Mouse (Mus musculus) R1 (cell line): ENCODE measurements at regions not wholly inside any gene's neighbourhood (a gene's known extent, or its start where the extent isn't known, plus 50 kb on each side); places are given as distances from the start of the nearest gene placed in this dataset.
A peak's percentile ranks its signal among the peaks of the same experiment; 100 is the strongest.

Experiments used
- DNase-seq: peaks from one replicate; pipeline ENCODE4 v3.0.0-alpha.2; 2018; ENCODE audit warnings: low read depth, low spot score

- no peak for DNase-seq
These were observed 143.2 kb upstream of the Id2 start for GRCm38 (mm10) chr12:25240142-25240541.

DNA sequence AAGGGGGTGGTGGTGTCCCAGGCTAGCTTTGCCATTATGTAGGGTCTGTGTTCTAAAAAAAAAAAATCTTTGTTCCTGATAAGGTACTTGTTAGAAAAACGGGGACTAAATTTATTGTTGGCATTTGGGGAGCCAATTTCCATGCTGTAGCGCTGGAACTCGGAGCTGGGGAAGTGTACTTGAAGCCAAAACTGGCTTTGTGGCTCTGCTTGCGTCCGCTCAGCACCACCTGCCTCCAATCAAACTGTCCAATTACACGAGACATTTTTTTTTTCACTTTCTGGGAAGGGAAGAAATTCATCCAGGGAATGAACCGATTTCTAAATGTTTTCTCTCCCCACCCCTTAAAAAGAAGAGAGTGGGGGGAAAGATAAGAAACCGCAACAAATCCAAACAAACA lies 138.1 kb upstream of the Id2 start:
- DNase-seq, result no peak

DNA sequence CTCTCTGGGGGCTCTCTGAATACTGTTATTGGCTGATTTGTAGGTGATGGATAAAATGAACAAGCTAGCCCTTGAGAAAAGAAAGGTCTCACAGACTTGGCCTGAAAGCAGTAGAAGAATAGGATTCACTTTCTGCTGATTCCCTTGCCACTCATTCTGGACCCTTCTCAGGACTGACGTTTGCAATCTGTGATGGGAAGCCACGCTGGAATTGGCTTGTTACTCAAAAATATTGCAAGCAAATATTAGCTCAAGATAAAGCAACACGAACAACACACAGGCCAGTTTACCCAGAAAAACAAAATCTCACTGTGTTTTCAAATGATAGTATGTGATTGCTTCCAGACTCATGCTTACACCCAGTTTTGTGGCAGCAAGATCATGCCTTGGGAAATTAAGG lies 137.7 kb upstream of the Id2 start:
- DNase-seq, result no peak

GRCm38 (mm10) chr12:25233027-25233535 lies 136.1 kb upstream of the Id2 start:
- DNase-seq, result no peak

GRCm38 (mm10) chr12:25232358-25233026 lies 135.6 kb upstream of the Id2 start:
- DNase-seq, result no peak

- DNase-seq, result no peak
These were observed 131.8 kb upstream of the Id2 start for GRCm38 (mm10) chr12:25228708-25229107.

DNA sequence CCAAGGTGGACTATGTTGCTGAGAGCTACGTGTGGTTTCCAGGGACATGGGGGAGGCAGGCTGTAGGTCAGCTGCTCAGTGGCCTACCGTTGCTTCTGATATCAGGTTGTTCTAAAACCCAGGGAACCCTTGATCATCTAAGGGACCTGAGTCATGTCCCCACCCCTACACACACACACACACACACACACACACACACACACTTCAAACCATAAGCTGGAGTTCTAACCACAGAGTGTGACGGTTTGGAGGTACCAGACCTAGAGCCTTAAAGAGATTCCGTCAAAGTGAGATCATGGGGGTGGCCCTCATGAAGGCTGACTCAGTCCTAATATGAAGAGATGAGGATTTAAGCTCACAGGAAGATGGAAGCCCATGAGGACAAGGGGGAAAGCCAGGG lies 130.8 kb upstream of the Id2 start:
- no peak for DNase-seq

DNA sequence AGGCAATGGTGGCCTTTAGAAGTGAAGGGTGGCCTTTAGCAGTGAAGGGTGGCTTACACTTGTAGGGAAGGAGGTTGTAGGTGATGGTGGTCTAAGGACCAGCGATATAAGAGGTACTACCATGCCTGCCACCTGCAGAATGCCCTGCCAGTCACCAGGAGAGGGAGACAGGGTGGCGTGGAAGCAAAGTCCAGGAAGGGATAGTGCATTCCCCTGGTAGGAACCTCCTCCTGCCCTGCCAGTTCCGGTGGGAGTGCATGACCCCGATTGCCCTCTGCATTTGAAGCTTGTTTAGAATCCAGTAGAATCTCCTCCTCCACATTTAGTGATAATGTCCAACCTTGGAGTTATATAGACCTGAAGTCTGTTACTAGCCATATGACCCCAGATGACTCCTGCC lies 127.7 kb upstream of the Id2 start:
- DNase-seq, result no peak

DNA sequence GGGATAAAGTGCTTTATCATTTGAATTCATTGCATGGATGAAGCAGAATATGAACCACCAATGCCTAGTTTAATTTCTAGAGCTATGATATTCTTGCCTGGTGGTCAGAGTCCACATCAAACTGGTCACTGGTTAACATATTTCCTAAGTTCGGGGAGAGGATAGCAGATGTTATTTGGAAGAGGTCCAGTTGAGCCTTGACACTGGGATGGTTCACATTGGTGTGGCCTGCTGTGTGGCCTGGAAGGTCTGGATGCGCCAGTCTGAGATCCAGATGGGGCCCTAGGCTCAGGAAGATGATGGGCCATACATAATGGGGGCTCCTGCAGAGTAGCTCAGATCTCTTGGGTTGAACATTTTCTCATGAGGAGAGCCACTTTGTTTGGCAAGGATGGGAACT lies 127.3 kb upstream of the Id2 start:
- DNase-seq, result no peak

GRCm38 (mm10) chr12:25223539-25223938 lies 126.6 kb upstream of the Id2 start:
- DNase-seq, result no peak

- DNase-seq, result no peak
These were observed 123.8 kb upstream of the Id2 start for GRCm38 (mm10) chr12:25220780-25221106.

DNA sequence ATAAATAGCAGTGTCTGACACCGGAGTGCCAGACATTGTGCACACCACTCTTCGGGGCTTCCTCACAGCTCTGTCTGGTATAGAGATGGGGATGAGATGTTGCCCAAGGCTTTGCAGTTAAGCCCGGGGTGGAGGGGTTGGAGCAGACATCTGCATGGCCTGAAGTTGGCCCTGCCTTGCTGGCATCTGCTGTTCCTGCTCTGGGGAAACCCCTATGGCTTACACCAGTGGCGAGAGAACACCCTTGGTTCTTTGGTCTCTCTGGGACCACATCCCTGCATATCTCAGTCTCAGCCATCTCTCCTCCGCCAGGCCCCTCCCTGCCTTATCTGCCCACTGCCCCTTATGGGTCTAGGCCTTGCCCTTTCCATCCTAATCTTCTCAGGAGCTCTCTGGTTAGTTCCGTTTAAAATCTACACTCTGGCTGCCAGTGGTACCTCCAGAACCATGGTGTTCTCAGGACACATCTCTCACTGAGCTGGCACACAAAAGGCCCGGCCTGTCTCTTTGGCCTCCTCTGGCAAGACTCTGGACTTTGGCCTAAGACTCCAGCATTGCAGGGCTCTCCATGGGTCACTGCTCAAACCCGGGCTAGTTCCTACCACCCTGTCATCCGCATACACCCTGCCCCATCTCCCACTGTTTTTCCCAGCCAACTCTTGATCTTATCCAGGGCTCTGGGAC lies 123.3 kb upstream of the Id2 start:
- no peak for DNase-seq

- no peak for DNase-seq
These were observed 122.6 kb upstream of the Id2 start for GRCm38 (mm10) chr12:25219546-25219945.

DNA sequence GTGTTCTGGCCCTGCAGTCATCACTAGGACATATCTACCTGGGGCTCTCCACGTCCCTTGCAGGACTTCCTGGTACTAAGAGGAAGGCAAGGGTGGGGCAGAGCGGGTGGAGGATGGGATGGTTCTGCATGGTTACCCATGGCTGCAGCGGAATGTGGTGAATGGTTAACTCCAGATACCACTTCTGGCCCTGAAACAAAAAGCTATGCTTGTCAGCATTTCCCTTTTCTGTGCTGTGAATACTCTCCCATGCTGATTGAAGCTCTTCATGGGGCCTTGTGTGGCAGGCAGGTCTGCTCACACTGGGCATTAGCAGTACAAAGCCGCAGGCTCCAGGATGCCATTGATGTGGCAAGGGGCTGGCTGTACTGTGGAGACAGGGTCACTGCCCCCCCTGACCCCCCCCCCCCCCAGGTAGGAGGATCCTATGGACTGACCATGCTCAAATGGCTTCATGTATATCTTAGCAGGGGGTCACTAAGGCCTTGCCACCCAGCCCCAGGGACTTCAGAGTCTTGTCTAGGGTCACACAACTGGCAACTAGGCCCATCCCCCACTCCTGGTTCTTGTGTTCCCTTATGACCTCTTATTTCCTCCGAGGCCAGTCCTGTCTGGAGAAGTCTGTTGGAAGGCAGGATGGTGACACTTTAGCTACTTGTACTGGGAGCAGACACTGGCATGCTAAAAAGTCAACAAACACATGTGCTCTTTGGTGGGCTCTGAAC lies 120.0 kb upstream of the Id2 start:
- no peak for DNase-seq

DNA sequence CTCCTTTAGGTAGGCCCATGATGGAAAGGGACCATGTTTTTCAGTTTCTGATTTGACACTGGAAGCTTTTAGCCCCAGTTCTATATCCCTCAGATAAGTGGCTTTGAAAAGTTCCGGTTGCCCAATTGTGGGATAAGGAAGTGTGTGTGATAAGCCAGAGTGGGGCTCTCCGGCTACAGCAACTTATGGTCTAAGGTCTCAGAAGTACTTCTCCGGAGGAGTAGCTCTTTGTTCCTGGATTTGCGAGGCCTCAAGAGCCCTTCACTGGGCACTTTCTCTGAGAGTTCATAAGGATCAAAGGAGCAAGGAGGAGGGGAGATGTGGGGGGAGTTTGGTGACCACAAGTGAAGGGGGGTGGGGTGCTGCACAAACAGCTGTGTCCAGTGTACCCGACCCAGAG lies 118.3 kb upstream of the Id2 start:
- no peak for DNase-seq

DNA sequence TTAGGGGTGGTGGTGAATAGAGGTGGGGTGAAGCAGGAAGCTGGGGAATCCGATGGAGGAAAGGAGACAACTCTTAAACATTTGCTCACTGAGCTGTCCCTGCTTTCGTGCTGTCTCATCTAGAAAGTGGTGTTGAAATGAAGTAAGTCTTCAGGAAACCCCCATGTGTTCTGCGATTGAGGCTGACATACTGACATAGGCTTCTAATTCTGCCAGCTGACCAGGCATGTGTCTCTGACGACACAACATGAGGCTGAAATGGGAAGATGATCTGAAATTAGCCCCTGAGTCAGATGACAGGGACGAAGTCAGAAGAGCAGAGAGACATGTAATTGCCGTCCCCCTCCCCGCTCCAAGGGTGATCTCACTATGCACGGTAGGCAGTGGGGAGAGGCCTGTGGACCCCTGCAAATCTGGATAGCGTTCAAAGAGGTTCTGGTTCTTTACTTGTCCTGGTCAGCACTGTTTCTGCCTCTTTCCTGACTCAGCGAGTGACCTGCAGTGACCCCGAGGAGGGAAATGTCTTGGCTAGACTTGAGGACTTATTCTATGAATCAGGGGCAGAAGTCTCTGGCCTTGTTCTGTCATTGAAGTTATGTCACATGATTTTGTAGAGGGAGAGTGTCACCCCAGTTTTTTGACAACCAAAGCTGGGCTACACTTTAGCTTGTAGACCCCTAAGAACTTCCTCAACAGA lies 117.0 kb upstream of the Id2 start:
- no peak for DNase-seq

DNA sequence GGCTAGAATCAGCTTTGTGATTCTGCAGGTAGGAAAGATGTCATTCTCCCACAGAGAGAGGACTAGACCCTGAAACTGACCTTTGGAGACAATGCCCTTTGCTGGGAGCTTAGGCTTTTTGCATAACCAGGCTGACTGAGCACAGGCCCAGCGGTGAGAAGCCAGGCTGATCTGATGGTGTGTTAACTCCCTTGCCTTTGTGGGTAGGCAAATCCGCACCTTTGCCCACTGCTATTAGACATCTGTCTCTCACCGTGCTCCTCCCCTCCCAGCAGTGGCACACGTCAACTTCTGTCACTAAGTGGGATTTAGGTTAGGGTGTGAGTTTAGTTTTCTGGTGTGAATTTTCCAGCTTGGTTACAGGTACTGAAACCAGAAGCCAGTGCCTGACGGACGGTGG lies 114.4 kb upstream of the Id2 start:
- no peak for DNase-seq

DNA sequence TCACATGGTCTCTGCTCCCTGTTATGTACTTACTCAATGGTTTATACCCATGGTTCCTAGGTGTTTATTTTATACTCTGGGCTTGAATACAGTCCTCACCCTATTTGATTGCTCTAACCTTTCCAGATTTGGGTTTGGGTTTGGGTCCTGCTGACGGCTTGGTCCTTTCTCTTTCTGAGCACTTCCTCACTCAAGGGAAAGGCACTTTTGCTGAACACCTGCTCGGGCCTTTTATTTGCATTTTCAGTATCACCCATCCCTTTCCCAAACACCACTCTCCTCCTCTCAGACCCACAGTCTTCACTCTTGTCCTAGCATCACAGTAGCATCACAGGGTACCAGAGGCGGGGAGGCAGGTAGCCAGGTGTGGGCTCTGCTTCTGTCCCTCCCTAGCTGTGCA lies 113.7 kb upstream of the Id2 start:
- no peak for DNase-seq

DNA sequence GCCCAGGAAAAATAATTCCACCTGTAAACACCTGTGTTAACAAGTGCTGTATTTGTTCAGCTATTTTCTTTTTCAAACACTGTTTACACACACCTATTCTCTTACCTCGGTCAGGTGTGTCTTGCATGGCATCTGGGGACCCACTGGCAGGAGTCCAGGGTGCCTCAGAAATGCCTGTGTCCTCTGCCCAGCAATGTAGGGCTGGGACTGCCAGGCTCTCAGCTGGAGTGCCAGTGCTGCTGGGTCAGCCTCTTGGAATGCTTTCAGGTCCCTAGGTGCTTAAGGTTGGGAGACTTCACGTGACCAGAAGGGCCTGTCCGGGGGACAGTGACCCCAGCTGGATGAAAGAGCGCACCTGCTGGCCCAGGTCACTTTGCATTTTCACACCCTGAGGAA lies 112.4 kb upstream of the Id2 start:
- no peak for DNase-seq

DNA sequence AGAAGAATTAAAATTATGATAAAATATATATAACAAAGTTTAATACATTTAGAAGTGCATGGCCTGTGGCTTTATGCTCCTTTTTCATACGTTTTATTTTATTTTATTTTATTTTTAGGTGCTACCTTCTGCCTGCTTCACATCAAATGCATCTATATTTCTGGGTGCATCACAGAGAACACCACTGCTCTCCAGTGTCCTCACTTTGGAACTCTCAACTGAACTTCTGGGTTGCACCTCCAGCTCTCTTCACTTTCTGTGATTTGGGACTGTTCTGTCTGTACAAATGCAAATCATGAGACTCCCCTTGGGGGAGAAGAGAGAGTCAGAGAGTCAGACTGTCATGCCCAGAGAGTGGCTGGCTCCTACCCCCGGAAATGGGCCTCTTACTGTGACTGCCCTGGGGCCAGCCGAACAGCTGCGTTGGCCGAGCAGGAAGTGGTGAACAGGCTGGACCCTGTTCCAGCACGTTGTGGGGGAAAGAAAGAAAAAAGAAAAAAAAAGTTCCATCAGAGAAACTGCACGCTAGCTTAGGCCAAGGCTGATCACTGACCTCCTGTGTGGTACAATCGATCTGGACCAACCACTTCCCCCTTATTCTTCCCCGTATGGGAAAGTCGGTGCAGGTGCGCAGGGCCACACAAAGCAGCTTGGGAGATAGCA lies 111.9 kb upstream of the Id2 start:
- peak; percentile 5 for DNase-seq

DNA sequence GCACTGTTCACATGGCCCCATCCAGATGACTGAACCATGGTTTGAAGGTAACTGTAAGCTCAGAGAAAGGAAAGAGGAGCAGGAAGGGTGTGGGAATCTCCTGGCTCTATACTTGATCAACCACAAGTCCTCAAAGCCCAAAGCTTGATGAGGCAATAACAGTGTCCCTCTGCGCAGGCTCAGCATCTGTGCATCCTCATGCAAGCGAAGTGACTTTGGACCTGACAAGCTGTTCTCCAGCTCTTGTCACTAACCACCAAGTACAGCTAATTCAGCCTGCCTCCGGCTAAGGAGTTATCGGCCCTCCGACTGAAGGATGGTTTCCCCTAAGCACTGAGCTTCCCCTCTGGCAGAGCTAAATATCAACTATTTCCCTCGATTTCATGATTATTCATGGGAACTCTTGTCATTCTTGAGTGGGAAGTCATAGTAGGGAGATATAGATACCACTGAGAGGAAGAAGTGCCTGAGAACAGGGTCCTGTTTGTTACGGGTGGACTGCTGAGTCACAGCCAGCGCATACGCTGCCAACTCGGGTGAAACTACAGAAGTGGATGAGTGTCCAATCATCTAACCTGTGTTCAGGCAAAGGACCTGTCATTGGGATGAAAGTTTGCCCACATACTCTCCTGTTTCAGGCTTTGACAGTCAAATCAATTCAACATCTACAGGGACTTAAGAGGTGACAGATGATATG lies 106.6 kb upstream of the Id2 start:
- DNase-seq, result no peak
